Mouse (Mus musculus) midbrain, embryonic 10.5 days (tissue): ENCODE data around the gene Chst14. TPM values are rescaled to one million over a fixed set of nuclear protein-coding genes. Genes with fewer than 3 reads are reported as not detected.

ENCODE experiments used
- DNase-seq: peaks from one replicate; pipeline ENCODE4 v3.0.0-alpha.2; 2017; ENCODE audit warnings: low spot score
- H3K27ac ChIP-seq: fragments of 300-500 bp; sonication (generic); replicated peaks from 2 replicates; pipeline ENCODE4 v1.5.1; 2016; ENCODE audit warnings: mild to moderate bottlenecking
- H3K27me3 ChIP-seq: fragments of 300-500 bp; sonication (generic); 2 replicates; pipeline ENCODE4 v1.6.1; 2016; ENCODE audit warnings: low read depth, mild to moderate bottlenecking; ENCODE audit not compliant: poor library complexity, severe bottlenecking
- H3K36me3 ChIP-seq: fragments of 300-500 bp; sonication (generic); 2 replicates; pipeline ENCODE4 v1.6.1; 2016; ENCODE audit warnings: mild to moderate bottlenecking, moderate library complexity
- H3K4me1 ChIP-seq: fragments of 300-500 bp; sonication (generic); 2 replicates; pipeline ENCODE4 v1.6.1; 2016
- H3K4me3 ChIP-seq: fragments of 300-500 bp; sonication (generic); 2 replicates; pipeline ENCODE4 v1.5.1; 2016; ENCODE audit warnings: mild to moderate bottlenecking, moderate library complexity
- H3K9me3 ChIP-seq: fragments of 300-500 bp; sonication (generic); replicated peaks from 2 replicates; pipeline ENCODE4 v1.6.1; 2016; ENCODE audit warnings: mild to moderate bottlenecking
- WGBS: fragments of 180-500 bp; shearing (Covaris S2); methylation state at CpG from one replicate; pipeline ENCODE4 v1.1.7; 2016; 5-methylcytosine and 5-hydroxymethylcytosine counted together
- polyA plus RNA-seq: library from polyadenylated mRNA; unstranded; fragments of >200 nt; fragmentation: Nextera tagmentation; extraction: Ambion mirVana; gene quantifications from 2 replicates; pipeline ENCODE4 v1.2.1, GENCODE M21; 2016

Chst14 gene
- polyA plus RNA-seq, 1 experiment from 2014 or later = 14.5 TPM

GRCm38 (mm10) chr2:118959644-118960043 lies 33.3 kb downstream of the Chst14 start:
- Histone ChIP-seq H3K4me1 (peaks cover 9% of the 10 kb centered on the region), H3K36me3 (no peaks in the 10 kb centered on the region), H3K27me3 (no peaks in the 10 kb centered on the region)

GRCm38 (mm10) chr2:118960413-118960812 lies 34.1 kb downstream of the Chst14 start:
- Histone ChIP-seq H3K4me3 (no peak overlapping the region), H3K36me3 (no peaks in the 10 kb centered on the region), H3K27ac (no peak overlapping the region), H3K9me3 (no peaks in the 10 kb centered on the region), H3K27me3 (no peaks in the 10 kb centered on the region), H3K4me1 (peaks cover 9% of the 10 kb centered on the region)
- no peak for DNase-seq
- WGBS = 94% methylated on average over 2 of the region's 2 CpGs

More at GRCm38 (mm10) chr2:118959644-118960043, 33.3 kb downstream of the Chst14 start:
- no peak for DNase-seq
- no peak overlapping the region for H3K27ac ChIP-seq
- H3K9me3 ChIP-seq = no peaks in the 10 kb centered on the region
- H3K4me3 ChIP-seq = no peak overlapping the region
- WGBS = 41% methylated on average over 2 of the region's 2 CpGs

DNA sequence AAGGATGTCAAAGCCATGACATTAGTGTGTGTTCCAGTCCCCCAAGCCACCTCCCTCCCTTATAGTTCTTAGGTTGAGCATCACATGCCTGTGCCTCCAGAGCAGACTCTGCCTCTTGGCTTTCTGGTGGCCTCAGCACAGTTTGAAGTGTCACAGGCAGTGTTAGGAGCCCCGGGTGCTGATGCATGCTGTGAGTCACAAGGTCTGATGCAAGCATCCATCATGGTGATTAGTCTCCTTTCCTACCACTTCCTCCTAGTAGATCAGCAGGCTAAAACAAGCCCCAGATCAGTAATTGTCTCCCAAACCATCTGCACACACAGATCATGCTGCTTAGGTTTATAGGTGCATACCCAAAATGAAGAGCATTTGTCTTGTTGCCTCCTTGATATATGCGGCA lies 35.2 kb downstream of the Chst14 start:
- H3K36me3 ChIP-seq = no peaks in the 10 kb centered on the region
- H3K9me3 ChIP-seq = no peaks in the 10 kb centered on the region
- no peak overlapping the region for H3K27ac ChIP-seq
- no peak for DNase-seq
- H3K4me3 ChIP-seq = no peak overlapping the region
- peaks cover 9% of the 10 kb centered on the region for H3K4me1 ChIP-seq
- 72% methylated on average over 2 of the region's 2 CpGs for WGBS
- H3K27me3 ChIP-seq = no peaks in the 10 kb centered on the region

GRCm38 (mm10) chr2:118963007-118963675 lies 36.8 kb downstream of the Chst14 start:
- H3K4me3 ChIP-seq = no peak overlapping the region
- H3K9me3 ChIP-seq = no peaks in the 10 kb centered on the region
- no peaks in the 10 kb centered on the region for H3K36me3 ChIP-seq
- no peak for DNase-seq
- H3K27me3 ChIP-seq = no peaks in the 10 kb centered on the region
- WGBS = 73% methylated on average over 9 of the region's 9 CpGs
- H3K27ac ChIP-seq = no peak overlapping the region
- H3K4me1 ChIP-seq = peaks cover 9% of the 10 kb centered on the region

DNA sequence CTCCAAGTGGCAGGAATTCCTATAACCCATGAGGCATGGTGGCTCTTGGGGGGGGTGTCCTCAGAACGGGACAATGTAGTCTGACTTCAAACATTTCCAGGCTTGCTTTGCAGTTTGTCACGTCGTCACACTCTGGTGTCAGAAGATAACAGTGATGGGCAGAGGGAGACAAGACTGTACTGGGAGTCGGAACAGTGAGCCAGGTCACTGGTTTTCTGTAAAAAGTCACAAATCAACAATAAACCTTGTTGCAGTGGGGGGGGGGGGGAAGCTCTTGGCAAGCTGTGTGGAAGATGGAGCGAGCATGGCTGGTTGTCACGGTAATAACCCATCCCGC lies 37.3 kb downstream of the Chst14 start:
- Histone ChIP-seq H3K36me3 (no peaks in the 10 kb centered on the region), H3K9me3 (no peaks in the 10 kb centered on the region), H3K4me3 (no peak overlapping the region), H3K4me1 (peaks cover 9% of the 10 kb centered on the region), H3K27me3 (no peaks in the 10 kb centered on the region), H3K27ac (no peak overlapping the region)
- no peak for DNase-seq
- WGBS = 73% methylated on average over 7 of the region's 7 CpGs

- H3K4me3 ChIP-seq = no peak overlapping the region
- H3K4me1 ChIP-seq = peaks cover 5% of the 10 kb centered on the region; the same call in 1 of the 2 replicates
- no peak for DNase-seq
- peaks cover 45% of the 10 kb centered on the region for H3K27me3 ChIP-seq
- H3K36me3 ChIP-seq = no peaks in the 10 kb centered on the region
- 88% methylated on average over 11 of the region's 11 CpGs for WGBS
- H3K27ac ChIP-seq = no peak overlapping the region
- H3K9me3 ChIP-seq = no peaks in the 10 kb centered on the region
Observed at GRCm38 (mm10) chr2:118969585-118970147, 43.4 kb downstream of the Chst14 start.

GRCm38 (mm10) chr2:118972048-118972447 lies 45.8 kb downstream of the Chst14 start:
- H3K9me3 ChIP-seq = no peaks in the 10 kb centered on the region
- peaks cover 22% of the 10 kb centered on the region for H3K4me1 ChIP-seq
- DNase-seq = no peak
- no peaks in the 10 kb centered on the region for H3K36me3 ChIP-seq
- no peak overlapping the region for H3K4me3 ChIP-seq
- WGBS = 85% methylated on average over 5 of the region's 5 CpGs
- H3K27ac ChIP-seq = no peak overlapping the region
- H3K27me3 ChIP-seq = peaks cover 69% of the 10 kb centered on the region

DNA sequence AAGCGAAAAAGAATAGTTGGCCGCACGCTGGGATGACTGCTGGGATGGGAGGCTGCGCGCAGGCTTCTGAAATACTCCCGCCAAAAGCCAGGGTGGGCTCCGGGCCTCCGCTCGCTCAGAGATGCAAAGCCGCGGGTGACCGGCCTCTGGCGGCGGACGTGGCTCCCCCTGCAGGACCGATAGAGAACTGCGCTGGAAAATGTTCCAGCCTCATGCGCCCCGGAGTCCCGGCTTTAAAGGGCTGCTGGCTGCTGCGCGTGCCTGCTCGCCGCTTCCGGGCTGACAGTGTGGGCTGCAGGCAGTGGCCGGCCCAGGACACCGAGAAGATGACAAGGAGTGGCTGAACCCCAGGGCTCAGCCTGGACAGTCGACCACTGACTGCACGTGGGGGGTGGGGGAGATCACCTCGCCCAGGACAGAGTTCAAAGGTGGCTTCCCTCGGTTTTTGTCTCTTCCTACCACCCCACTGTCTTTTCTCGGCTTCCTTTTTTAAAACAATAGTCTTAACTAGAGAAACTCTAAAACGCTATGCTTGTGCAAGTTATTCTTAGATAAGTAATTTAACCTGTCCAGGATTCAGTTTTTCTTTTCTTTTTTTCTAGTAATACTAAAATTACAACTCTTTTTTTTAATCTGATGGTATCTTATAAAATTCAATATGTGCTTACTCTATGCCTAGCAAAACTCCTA lies 46.5 kb downstream of the Chst14 start:
- peaks cover 76% of the 10 kb centered on the region for H3K27me3 ChIP-seq
- peak overlapping the region; percentile 70 for H3K27ac ChIP-seq
- H3K9me3 ChIP-seq = no peaks in the 10 kb centered on the region
- H3K36me3 ChIP-seq = no peaks in the 10 kb centered on the region
- H3K4me1 ChIP-seq = peaks cover 23% of the 10 kb centered on the region
- peak overlapping the region; percentile 49 for H3K4me3 ChIP-seq
- 1% methylated on average over 33 of the region's 33 CpGs for WGBS
- DNase-seq = peak; percentile 93

DNA sequence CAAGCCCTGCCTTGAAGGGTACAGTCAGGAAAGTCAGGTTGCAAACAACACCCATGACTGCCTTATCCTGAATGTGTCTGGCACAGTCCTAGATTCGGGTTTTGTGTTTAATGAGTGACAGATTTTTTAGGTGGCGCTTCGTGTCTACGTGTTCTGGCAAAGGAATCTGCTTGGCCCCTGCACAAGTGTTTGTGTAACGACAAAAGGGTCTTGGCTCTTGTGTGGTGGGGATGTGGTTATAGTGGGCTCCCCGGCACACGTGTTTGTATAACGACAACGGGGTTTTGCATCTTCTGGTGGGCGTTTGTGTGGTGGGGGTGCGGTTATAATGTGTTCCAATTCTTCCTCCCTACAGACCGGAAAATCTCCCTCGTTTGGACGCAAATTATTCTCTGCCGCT lies 49.6 kb downstream of the Chst14 start:
- H3K4me3 ChIP-seq = peak overlapping the region; percentile 70
- peaks cover 81% of the 10 kb centered on the region for H3K27me3 ChIP-seq
- WGBS = 8% methylated on average over 15 of the region's 15 CpGs
- H3K4me1 ChIP-seq = peaks cover 23% of the 10 kb centered on the region
- H3K9me3 ChIP-seq = no peaks in the 10 kb centered on the region
- no peaks in the 10 kb centered on the region for H3K36me3 ChIP-seq
- no peak for DNase-seq
- peak overlapping the region; percentile 83 for H3K27ac ChIP-seq

- Histone ChIP-seq H3K4me3 (peak overlapping the region; percentile 70), H3K27ac (peak overlapping the region; percentile 83), H3K27me3 (peaks cover 75% of the 10 kb centered on the region), H3K36me3 (no peaks in the 10 kb centered on the region), H3K9me3 (no peaks in the 10 kb centered on the region), H3K4me1 (peaks cover 23% of the 10 kb centered on the region)
- peak; percentile 87 for DNase-seq
- WGBS = 2% methylated on average over 57 of the region's 57 CpGs
Observed at GRCm38 (mm10) chr2:118976282-118976929, 50.1 kb downstream of the Chst14 start.

DNA sequence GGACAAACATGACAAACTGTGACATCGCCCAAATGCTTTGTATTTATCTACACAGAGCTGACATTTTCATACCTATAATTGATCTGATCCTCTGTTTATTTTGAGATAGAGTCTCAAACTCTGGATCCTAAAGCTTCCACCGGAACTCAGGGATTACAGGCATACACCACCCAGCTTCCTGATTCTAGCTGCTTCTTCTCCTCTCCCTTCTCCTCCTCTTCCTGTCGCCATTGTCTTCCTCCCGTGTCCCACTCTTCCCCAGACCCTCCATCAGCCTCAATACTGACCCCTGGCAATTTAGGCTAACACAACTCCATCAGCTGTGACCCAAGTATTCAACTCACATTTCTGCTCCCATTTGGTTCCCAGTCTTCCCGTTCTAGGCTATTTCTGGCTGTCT lies 50.6 kb downstream of the Chst14 start:
- no peaks in the 10 kb centered on the region for H3K9me3 ChIP-seq
- no peaks in the 10 kb centered on the region for H3K36me3 ChIP-seq
- H3K27ac ChIP-seq = no peak overlapping the region
- WGBS = 13% methylated on average over 5 of the region's 5 CpGs
- peaks cover 70% of the 10 kb centered on the region for H3K27me3 ChIP-seq
- H3K4me1 ChIP-seq = peaks cover 23% of the 10 kb centered on the region
- H3K4me3 ChIP-seq = peak overlapping the region; percentile 70
- no peak for DNase-seq

DNA sequence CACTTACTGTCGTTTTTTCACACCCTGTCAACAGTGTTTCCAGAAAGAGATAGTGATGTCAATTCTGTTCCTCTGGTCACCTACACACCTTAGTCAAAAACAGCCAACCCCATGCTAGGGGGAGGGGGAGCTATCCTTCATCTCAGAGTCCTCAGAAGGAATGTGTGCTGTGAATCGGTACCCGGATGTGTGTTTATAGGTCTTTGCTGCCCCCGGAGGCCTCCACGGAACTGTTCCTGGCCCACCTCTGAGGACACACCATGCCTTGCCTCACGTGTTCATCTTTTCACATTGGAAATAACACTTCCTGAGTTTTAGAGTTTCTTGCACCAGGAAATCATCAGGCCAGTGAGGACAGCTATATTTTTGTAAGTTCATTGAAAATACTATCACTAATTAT lies 51.8 kb downstream of the Chst14 start:
- Histone ChIP-seq H3K36me3 (no peaks in the 10 kb centered on the region), H3K27me3 (peaks cover 62% of the 10 kb centered on the region), H3K9me3 (no peaks in the 10 kb centered on the region), H3K4me1 (peaks cover 18% of the 10 kb centered on the region), H3K27ac (no peak overlapping the region), H3K4me3 (no peak overlapping the region)
- DNase-seq = peak; percentile 51
- 34% methylated on average over 6 of the region's 6 CpGs for WGBS
